Mouse (Mus musculus) heart, adult 2 months (tissue): ENCODE data around the gene Hdac9.

Source experiments
- CTCF ChIP-seq: fragments of 200-600 bp; IDR thresholded peaks from 2 replicates; pipeline ENCODE4 v1.8.1; 2022; ENCODE audit warnings: antibody characterized with exemption, mild to moderate bottlenecking, moderate library complexity
- EP300 ChIP-seq: fragments of 200-500 bp; IDR thresholded peaks from 2 replicates; pipeline ENCODE4 v1.6.1; 2011; ENCODE audit warnings: low read depth, low read length, control low read depth; ENCODE audit not compliant: insufficient read depth
- POLR2A ChIP-seq: fragments of 200-500 bp; IDR thresholded peaks from 2 replicates; pipeline ENCODE4 v1.6.1; 2011; ENCODE audit warnings: mild to moderate bottlenecking, low read depth, low read length, control low read depth; ENCODE audit not compliant: insufficient read depth

DNA sequence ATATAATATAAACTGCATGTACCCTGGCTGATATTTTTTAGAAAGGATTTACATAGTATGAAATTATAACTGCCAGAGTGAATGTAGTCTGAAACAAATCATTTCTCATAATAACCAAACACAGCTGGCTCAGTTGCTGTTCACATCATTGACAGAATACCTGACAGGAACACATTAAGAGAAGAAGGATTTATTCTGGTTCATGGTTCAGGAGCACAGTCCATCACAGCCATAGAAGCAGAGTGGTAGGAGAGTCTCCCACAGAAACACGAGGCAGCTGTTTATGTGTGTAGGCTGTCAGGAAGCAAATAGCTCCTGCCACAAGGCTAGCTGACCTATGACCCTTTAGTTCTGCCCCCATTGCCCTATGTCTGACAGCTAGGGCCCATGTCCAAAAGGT is 803.6 kb downstream of the Hdac9 start:
- TF ChIP-seq CTCF (no peak), POLR2A (no peak), EP300 (no peak)
